Mouse (Mus musculus) forebrain, postnatal 0 days (tissue): ENCODE measurements at regions not wholly inside any gene's neighbourhood (a gene's known extent, or its start where the extent isn't known, plus 50 kb on each side); places are given as distances from the start of the nearest gene placed in this dataset.

Source experiments
- ATAC-seq: fragments of 200-750 bp; cut with Nextera tagmentation; 2 replicates; pipeline ENCODE4 v1.8.0; 2017; ENCODE audit warnings: mild to moderate bottlenecking, moderate library complexity
- DNase-seq: peaks from one replicate; pipeline ENCODE4 v3.0.0-alpha.2; 2015
- H3K27ac ChIP-seq: fragments of 300-500 bp; sonication (generic); 2 replicates; pipeline ENCODE4 v1.5.1; 2014; ENCODE audit warnings: low read depth, mild to moderate bottlenecking, antibody characterized with exemption, low read length, moderate library complexity, mixed read lengths
- H3K27me3 ChIP-seq: fragments of 300-500 bp; sonication (generic); 2 replicates; pipeline ENCODE4 v1.6.1; 2014; ENCODE audit warnings: mild to moderate bottlenecking, low read length, mixed read lengths; ENCODE audit not compliant: insufficient read depth
- H3K36me3 ChIP-seq: fragments of 300-500 bp; sonication (generic); 2 replicates; pipeline ENCODE4 v1.6.1; 2014; ENCODE audit warnings: mild to moderate bottlenecking, moderate library complexity; ENCODE audit not compliant: insufficient read depth
- H3K4me1 ChIP-seq: fragments of 300-500 bp; sonication (generic); 2 replicates; pipeline ENCODE4 v1.6.1; 2014; ENCODE audit warnings: antibody characterized with exemption; ENCODE audit not compliant: insufficient read depth
- H3K4me2 ChIP-seq: fragments of 300-500 bp; sonication (generic); 2 replicates; pipeline ENCODE4 v1.6.1; 2014; ENCODE audit warnings: low read depth, mild to moderate bottlenecking, moderate library complexity
- H3K4me3 ChIP-seq: fragments of 300-500 bp; sonication (generic); 2 replicates; pipeline ENCODE4 v1.5.1; 2014; ENCODE audit warnings: low read depth, low read length, mixed read lengths
- H3K9ac ChIP-seq: fragments of 300-500 bp; sonication (generic); 2 replicates; pipeline ENCODE4 v1.6.1; 2014; ENCODE audit warnings: mild to moderate bottlenecking
- H3K9me3 ChIP-seq: fragments of 300-500 bp; sonication (generic); 2 replicates; pipeline ENCODE4 v1.6.1; 2016; ENCODE audit warnings: low read length
- CTCF ChIP-seq: sonication (generic); IDR thresholded peaks from 2 replicates; pipeline ENCODE4 v1.5.1; 2016; ENCODE audit warnings: antibody characterized with exemption, control low read depth, low read depth
- WGBS: fragments of 180-500 bp; shearing (Covaris S2); extraction: QIAGEN DNeasy Blood & Tissue Kit; methylation state at CpG from one replicate; pipeline ENCODE4 v1.1.7; 2014; 5-methylcytosine and 5-hydroxymethylcytosine counted together

DNA sequence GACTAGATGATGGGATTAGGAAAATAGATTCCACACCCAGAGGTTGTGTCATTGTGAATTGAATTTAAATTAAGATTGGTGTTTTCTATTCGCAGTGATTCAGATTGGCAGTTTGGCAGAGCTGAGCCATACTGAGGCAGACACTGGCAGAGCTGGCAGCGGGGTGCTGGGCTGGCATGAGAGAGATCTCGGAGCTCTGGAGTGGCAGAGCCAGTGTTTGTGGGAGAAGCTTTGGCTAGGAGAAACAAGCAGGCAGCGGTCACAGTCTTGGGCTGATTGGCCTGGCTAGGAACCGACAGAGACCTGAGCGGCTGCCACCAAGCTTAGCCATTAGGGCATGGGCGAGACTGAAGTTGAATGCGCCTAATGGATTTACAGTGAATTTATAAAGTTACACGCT is 1240.3 kb upstream of the Crim1 start:
- H3K27ac ChIP-seq = no peak overlapping the region
- no peak overlapping the region for H3K4me3 ChIP-seq
- ATAC-seq (no peak; the same call in 1 of the 2 replicates), DNase-seq (peak; percentile 37)
- no peaks in the 10 kb centered on the region for H3K4me1 ChIP-seq
- no peaks in the 10 kb centered on the region for H3K27me3 ChIP-seq
- H3K4me2 ChIP-seq = no peak overlapping the region
- TF ChIP-seq CTCF = no peak
- no peak overlapping the region for H3K9ac ChIP-seq
- no peaks in the 10 kb centered on the region for H3K36me3 ChIP-seq
- H3K9me3 ChIP-seq = no peaks in the 10 kb centered on the region
- WGBS = 60% methylated on average over 9 of the region's 9 CpGs
